Mouse (Mus musculus): ENCODE measurements around the gene Slc26a10.

Gene Slc26a10

DNA sequence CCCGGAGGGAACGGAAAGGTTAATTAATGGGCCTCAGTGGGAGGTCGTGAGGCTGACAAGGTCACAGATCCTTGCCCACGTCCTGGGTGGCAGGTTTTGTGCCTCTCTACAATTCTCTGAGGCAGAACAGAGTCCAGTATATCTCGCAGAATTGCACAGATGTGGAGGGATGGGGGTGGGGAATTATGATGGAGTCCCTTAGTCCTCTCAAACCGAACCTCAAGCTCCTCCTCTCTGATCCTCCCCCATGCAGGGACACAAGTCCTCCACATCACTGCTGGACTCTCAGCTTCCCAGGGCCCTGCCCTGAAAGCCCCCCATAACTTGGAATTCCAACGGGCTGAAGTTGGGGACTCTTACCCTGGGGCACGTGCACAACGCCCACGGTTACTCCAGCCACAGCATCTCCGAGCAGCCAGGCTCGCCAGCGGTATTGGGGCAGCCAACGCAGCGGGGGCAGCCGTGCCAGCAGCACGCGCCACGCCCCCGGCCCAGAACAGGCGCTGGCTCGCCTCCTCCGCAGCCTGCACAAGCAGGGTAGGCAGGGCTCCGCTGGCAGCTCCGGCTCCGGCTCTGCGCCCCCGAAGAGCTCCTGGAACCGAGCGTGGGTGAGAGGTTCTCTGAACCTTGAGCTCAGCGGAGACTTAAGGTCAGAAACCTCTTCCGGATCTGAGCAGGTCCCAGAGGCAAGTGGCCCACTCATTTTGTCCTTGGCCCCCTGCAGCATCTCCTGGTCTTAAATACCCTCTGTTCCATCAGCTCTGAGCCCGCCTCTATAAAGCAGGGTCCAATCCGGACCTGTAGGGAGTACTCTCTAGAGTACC, at the start of gene Slc26a10:
TSS of gene Slc26a10 (minus strand) at position 775 of the 824 bp plus-strand sequence.
- no peak for DNase-seq (ENCODE audit: low spot score in 2 of 2)

DNA sequence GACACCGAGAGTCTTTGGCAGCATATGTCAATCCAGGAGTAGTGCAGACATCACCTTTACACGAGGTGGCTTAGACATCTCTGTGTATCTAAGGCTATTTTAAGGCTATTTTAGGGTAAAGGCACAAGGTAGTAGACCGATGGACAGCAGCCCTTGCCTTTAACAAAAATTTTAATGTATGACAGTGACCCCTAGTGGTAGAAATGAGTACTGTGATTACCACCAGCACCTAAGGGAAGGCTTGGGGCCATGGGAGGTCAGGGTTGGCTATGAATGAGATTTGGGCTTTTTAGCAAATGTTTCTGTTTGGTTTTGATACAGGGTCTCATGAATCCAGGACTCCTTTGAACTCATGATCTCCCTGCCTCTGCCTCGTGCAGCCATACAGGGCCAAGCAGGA, 48.5 kb upstream of the Slc26a10 start:
- peak in 1 of 2 experiments; percentile 45 for DNase-seq (ENCODE audit: low spot score in 2 of 2)

DNA sequence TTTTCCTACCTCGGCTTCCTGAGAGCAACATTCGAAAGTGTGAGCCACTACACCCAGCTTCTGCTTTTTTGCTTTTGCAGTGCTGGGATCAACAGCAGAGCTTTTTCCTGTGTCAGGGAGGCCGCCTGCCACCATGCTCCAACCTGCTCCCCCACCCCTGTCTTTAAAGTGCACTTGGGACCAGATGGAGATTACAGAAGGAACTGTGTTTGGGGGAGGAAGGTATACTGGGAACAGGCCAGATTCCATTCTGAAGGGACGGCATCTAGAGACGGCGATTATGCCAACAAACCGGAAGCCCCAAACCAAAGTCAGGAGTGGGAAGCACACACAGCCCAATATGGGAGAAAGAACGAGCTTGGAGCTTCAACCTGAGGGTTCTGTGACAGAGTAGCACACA, 46.7 kb upstream of the Slc26a10 start:
- no peak for DNase-seq (ENCODE audit: low spot score in 2 of 2)

DNA sequence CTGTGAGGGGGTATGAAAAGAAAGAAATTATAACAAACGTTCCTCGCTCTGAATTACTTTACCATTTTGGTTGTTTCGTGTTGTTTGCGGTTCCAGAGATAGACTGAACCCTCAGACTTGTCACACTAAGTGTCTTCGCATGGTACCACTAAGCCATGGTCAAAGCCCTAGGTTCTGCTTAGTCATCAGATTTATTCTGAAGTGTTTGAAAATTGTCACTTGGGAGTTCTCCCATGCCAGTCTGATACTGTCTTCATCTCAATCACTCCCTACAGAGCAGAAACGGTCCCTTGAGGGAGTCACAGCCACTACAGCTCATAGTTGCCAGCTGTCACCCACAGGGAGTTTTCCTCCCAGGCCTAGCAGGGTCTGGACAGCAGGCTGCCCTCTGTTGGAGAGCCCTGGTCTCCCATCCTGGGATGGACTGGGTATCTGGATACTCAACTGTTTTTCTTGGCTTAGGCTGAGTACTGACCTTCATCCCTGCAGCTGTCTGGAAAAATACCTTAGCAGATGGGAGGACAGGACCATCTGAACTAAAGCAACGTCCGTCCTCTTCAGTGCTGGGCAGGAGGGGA, 46.0 kb upstream of the Slc26a10 start:
- peak in 1 of 2 experiments; percentile 63 for DNase-seq (ENCODE audit: low spot score in 2 of 2)

DNA sequence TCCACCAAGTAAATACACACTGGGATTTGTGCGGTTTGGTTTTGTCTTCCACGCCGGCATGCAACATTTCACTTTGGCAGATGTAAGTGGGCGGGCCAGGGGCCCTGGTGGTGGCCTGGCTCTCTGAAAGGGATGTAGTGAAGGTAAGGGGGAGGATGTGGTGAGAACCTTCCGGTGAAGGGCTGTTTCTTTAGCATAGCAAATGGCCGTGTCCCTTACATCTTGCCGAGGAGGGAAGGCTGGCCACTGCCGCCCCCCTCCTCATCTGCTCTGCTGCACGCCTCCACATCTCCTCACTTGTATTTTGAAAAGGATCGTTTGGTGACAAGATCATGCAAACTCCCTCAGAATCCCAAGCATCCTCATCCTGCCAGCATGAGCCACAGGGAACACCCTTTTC, 45.3 kb upstream of the Slc26a10 start:
- DNase-seq (ENCODE audit: low spot score in 2 of 2) = peak in 1 of 2 experiments; percentile 60

DNA sequence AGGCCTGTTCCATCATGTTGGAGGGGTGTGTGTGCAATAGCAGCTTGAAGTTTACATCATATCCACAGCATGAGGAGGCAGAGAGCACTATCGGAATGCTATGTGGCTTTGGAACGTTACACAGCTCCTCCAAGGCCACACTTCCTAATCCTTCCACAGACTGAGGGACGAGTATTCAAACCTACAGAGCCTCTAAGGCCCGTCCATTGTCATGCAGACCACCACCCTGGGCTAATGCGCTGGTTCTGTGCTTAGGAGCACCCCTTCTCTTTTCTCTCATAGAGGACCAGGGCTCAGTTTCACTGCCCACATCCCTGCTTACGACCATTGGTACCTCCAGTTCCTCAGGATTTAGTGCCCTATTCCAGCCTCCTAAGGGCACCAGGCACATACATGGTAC, 44.8 kb upstream of the Slc26a10 start:
- no peak for DNase-seq (ENCODE audit: low spot score in 2 of 2)

DNA sequence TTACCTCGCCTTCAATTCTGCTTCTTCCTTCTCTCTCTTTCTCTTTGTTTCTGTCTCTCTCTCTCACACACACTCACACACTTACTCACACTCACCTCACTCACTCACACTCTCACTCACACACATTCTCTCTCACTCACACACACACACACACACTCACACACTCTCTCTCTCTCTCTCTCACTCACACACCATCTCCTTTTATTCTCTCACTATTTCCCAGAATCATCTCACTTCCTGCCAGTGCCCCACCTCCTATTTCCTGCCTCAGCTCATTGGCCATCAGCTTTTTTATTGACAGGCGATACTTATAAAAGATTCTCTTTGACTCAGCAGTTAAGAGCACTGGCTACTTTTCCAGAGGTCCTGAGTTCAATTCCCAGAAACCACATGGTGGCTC, 37.9 kb upstream of the Slc26a10 start:
- no peak for DNase-seq (ENCODE audit: low spot score in 2 of 2)

DNA sequence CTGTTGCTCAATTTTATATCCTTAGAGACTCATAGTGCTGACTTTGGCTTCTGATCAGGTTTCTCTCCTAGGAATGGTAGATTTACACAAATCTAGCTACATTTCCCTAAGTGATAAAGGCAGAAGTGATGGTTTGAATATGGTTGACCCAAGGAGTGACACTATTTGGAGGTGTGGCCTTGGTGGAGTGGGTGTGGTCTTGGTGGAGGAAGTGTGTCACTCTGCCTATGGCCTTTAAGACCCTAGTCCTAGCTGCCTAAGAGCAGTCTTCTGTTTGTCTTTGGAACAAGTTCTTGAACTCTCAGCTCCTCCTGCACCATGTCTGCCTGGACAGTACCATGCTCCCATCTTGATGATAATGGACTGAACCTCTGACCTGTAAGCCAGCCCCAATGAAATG, 36.7 kb upstream of the Slc26a10 start:
- no peak for DNase-seq (ENCODE audit: low spot score in 2 of 2)

DNA sequence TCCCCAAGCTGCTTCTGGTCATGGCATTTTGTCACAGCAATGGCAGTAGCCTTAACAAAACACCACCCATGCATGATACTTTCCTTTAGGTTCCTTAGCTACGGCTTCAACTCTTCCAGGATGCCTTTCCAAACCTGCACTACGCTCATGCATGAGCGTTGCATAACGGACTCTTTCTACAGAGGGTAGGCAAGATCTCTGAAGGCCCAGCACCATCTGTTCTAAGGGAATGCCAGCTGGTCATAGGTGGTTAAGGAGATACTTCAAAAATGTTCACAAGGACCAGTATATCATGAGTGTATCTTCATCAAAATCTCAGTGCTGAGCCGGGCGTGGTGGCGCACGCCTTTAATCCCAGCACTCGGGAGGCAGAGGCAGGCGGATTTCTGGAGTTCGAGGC, 36.0 kb upstream of the Slc26a10 start:
- no peak for DNase-seq (ENCODE audit: low spot score in 2 of 2)

DNA sequence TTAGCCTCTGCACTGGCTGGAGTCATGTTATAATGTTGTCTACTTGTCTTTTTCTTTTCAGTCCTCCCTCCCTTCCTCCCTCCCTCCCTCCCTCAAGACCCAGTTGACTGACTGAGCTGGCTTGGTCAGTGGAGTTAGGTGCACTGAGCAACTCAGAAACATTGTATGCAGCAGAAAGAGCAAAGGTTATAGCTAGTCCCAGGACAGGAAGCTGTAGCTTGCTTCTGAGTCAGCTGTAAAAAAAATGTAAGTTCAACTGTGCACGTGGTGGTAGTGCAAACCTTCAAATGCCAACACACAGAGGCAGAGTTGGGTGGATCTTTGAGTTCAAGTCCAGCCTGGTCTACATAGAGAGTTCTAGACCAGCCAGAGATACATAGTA, 34.0 kb upstream of the Slc26a10 start:
- DNase-seq (ENCODE audit: low spot score in 2 of 2) = no peak

DNA sequence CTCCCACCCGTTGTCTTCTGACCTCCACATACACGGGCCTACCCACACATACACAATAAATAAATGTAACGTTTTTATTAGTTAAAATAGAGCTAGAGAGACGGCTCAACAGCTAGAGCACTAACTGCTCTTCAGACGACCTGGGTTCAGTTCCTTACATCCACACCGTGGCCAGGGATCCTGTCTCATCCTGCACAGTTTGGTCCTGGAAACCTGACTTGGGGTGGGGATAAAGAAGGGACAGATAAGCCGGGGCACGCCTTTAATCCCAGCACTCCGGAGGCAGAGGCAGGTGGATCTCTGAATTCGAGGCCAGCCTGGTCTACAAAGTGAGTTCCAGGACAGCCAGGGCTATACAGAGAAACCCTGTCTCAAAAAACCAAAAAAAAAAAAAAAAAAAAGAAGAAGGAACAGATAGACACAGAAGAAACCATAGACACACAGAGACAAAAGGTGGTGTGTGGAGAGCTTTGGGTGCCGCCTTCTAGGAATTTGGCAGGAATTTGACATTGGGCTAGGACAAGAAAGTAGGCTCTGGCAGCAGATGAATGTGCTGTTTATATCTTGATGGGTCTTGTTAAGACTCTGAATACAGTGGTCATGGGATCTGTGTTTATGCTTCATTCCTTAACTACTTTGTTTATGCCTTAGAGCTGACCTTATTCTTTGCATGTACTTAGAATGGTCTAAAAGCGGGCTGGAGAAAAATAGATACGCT, 33.4 kb upstream of the Slc26a10 start:
- DNase-seq (ENCODE audit: low spot score in 2 of 2) = no peak

DNA sequence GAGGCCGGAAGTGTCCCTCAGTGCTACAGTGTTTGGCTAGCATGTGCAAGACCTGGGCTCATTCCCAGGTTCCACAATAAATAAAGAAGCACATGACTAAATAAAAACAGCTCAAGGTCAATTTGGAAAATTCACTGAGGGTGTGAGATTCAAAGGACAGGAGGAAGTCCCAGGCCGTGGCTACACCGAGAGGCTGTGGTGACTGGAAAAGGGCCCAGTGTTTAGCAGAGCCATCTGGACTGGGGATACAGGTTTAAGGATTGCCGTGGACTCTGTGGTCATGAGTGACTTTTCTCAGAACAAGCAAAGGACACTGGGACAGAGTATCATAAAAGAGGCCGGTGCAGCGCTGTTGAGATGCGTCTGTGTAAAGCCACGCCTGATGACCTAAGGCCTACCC, 32.8 kb upstream of the Slc26a10 start:
- no peak for DNase-seq (ENCODE audit: low spot score in 2 of 2)

DNA sequence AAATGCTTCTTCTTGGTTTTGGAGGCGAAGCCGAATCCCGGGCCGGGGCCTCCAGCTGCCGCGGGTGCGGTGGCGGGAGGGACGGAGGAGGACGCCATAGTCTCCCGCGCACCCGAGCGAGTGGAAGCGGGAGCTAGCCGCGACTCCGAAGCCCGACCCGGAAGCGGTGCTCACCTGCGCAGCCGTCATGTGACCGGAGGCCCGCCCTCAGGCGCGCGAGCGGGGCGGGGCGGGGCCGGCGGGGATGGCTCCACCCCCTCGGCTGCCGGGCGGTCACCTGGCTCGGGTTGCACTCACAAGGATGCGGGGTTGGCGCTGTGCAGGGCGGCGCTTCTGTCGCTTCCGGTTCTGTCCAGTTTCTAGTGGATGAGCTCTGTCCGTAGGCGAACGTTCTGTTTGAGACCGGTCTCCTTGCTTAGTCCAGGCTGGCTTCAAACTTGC, 31.0 kb upstream of the Slc26a10 start, which contains the start of gene Pip4k2c:
TSS of gene Pip4k2c (minus strand) at position 172 of the 441 bp plus-strand sequence.
- DNase-seq (ENCODE audit: low spot score in 2 of 2) = peak; percentile 93 to 97

DNA sequence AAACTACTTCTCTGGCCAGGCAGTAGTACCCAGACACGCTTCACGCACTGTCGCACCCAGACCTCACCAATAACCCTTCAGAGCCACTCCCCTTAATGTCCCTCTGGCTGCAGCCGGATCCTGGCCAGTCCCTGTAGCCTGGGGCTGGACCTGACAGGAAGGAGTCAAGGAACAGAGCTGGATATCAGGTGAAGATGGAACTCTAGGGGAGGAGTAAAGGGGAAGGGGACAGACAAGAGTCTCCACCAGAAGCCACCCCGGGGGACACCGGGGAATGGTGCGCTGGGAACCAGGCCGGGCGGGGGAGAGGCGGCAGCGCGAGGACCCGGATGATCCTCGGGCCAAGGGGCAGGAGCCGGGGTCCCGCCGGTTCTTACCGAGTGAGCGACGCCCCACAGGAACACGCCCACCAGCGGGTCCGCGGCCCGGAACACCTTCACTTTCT, 30.5 kb upstream of the Slc26a10 start:
- DNase-seq (ENCODE audit: low spot score in 2 of 2) = no peak

DNA sequence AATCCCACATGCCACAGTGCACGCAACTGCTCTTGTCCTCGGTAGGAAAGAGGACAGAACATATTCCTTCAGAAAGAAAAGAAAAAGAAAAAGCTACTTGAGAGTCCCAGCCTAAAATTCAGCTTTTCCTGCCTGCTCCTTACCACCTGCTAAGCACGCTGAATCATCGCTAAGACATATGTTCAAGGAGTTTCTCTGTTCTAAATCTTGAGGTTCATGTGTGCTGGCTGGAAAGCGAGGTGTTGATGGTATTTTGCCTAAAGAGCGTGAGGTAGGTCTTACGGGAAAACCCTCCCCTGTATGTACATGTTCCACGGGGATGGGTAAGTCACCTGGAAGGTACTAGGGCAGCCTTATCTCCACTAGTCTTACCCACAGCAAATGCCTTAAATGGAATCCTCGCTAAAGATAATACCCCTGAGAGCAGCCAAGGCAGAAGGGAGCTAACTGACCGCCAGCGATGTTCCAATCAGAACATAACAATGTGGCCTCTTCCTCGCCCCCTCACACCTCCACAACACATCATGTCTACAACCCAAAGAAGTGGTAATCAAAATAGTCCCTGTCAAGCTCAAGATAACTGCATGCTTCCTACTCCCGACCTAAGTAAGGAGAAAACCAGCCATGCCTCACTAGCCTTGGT, 29.6 kb upstream of the Slc26a10 start:
- DNase-seq (ENCODE audit: low spot score in 2 of 2) = no peak

DNA sequence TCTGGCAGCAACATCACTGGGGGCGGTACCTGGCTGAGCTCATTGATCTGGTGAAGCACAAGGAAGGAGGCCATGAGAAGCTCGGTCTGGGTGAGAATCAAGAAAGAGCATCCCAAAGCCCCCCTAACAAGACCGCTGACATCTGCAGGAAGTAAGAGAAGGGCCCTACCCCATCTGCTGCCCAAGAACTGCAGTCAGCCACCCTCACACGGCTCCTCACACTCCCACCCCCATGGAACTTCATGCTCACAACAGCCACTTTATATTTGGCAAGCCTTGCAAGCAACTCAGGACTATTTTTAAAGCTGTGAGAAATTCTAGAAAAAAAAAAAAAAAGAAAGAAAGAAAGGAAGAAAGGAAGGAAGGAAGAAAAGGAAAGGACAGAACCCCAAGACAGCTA, 28.5 kb upstream of the Slc26a10 start:
- no peak for DNase-seq (ENCODE audit: low spot score in 2 of 2)

DNA sequence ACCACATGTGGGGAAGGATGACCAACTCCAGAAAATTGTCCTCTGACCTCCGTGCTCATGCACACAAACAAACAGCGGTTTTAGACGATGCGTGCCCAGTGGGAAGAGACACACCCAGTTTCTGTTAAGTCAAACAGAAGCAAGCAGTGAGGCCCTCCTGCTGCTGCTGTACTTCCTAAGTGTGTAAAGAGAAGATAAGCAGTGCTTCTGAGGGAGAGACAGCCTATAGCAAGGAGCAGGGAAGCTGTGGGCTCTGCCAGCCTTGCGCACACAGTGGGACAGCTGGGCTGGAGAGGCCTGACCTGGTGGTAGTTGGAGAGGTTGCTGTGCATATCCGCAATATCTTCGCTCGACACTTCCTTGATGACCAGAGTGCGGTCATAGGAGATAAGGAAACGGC, 24.9 kb upstream of the Slc26a10 start:
- peak in 1 of 2 experiments; percentile 58 for DNase-seq (ENCODE audit: low spot score in 2 of 2)

DNA sequence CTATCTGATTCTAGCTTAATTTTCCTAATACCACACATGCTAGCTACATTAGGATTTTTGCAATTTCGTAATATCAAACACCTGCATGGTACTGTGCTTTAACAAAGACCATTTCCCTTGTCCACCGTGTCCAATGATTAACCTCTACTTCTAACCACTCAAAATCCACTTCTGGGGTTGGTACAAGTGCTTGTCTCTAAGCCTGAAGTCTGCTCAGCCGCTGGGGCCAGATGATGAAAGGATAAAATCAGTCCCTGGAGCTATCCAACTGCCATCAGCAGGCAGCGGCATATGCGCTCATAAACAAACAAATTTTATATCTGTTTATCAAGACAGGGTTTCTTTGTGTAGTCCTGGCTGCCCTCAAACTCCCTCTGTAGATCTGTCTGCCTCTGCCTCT, 24.1 kb upstream of the Slc26a10 start:
- DNase-seq (ENCODE audit: low spot score in 2 of 2) = no peak

DNA sequence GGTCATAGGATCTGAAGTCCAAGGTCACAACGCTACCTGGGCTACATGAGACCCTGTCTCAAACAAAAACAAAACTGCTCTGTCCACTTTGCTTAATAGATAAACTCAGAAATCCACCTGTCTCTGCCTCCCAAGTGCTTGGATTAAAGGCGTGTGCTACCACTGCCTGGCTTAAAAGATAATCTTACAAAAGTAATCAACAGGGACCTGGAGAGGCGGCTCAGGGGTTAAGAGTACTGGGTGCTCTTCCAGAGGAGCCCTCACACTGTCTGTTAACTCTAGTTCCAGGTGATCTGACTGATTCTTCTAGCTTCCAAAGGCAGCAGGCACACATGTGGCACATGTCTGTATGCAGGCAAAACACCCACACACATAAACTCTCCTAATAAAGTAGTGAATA, 22.7 kb upstream of the Slc26a10 start:
- no peak for DNase-seq (ENCODE audit: low spot score in 2 of 2)

DNA sequence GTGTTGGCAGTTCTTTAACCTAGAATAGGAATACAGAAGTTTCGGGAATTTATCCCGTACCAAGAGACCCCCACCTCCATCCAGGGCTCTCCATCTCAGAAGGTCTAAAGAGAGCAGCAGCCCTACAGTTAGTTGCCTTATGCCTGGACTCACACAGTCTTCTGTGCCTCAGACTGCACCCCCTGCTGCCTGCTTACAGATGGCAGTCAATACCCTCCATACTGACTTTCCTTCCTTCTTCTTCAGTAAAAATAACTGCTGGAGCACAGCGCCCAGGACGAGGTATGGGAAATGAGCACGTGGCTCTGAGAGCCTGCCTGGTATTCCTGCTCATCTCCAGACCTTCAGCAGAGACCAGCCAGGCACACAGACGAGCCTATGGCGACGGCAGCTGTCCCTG, 19.8 kb upstream of the Slc26a10 start:
- peak in 1 of 2 experiments; percentile 52 for DNase-seq (ENCODE audit: low spot score in 2 of 2)

DNA sequence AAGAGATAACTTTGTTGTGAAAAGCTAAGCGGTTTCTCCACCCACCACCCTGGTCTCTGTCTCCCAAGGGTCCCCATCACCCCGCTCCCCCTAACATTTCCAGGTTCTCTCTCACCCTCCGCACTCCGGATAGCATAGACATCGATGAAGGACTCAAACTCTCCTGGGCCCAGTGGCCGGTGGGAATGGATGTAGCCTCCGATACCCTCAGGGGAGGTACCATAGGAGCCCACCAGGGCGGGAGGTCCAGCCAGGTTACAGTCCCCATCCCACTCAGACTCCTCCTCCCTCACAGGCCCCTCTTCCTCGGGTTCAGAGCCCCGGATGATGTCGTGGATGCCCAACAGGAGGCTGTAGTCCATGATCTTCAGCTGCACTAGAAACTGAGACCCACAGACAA, 19.0 kb upstream of the Slc26a10 start:
- DNase-seq (ENCODE audit: low spot score in 2 of 2) = peak in 1 of 2 experiments; percentile 57

DNA sequence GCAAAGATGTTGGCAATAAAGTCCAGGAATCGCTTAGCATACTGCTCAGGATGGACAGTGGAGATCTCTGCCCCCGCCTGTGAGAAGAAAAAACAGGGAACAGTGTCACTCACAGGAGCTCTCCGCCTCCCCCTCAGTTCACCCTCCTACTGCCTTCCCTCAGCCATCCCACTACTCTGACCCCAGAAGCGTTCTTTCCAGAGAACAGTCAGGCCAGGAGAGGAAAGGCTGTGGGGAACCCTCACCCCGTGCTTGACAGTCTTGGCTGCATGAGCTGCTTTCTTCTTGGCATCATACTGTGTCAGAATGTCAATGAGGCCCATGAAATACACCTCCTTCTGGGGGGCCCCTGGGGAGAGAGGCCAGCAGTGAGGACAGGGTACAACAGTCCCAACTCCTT, 18.6 kb upstream of the Slc26a10 start:
- peak in 1 of 2 experiments; percentile 61 for DNase-seq (ENCODE audit: low spot score in 2 of 2)

Data from spleen, postnatal 4 days (tissue).